Mouse (Mus musculus) bone marrow, adult 2 months (tissue): ENCODE data around the gene Nme7. TPM values are rescaled to one million over a fixed set of nuclear protein-coding genes. Genes with fewer than 3 reads are reported as not detected.

Experiments
- H3K27ac ChIP-seq: fragments of 200-500 bp; 2 replicates; pipeline ENCODE4 v1.5.1; 2012; ENCODE audit warnings: low read depth, mild to moderate bottlenecking, control low read depth, inconsistent platforms, low read length; ENCODE audit not compliant: control insufficient read depth, poor library complexity, insufficient read depth
- H3K4me1 ChIP-seq: fragments of 200-500 bp; 2 replicates; pipeline ENCODE4 v1.6.1; 2011; ENCODE audit warnings: low read length; ENCODE audit not compliant: control insufficient read depth, insufficient read depth
- H3K4me3 ChIP-seq: fragments of 200-500 bp; replicated peaks from 2 replicates; pipeline ENCODE3; 2011; ENCODE audit warnings: mild to moderate bottlenecking, low read depth, low read length, control low read depth; ENCODE audit not compliant: control insufficient read depth
- CTCF ChIP-seq: fragments of 200-500 bp; IDR thresholded peaks from 2 replicates; pipeline ENCODE4 v1.5.1; 2011; ENCODE audit warnings: low read length, control low read depth; ENCODE audit not compliant: control insufficient read depth, insufficient read depth
- POLR2A ChIP-seq: fragments of 200-500 bp; IDR thresholded peaks from 2 replicates; pipeline ENCODE4 v1.6.1; 2011; ENCODE audit warnings: low read depth, mild to moderate bottlenecking, control low read depth, low read length, borderline replicate concordance; ENCODE audit not compliant: control insufficient read depth
- WGBS: fragments of 180-500 bp; shearing (Covaris S2); methylation state at CpG from one replicate; pipeline ENCODE4 v1.1.7; 2018; 5-methylcytosine and 5-hydroxymethylcytosine counted together
- polyA plus RNA-seq: library from polyadenylated mRNA; stranded (reverse); fragments of >200 nt; gene quantifications from 2 replicates; pipeline ENCODE4 v1.2.4, GENCODE M21; 2011; ENCODE audit warnings: low replicate concordance; ENCODE audit not compliant: missing spikeins, insufficient read depth, insufficient read length

Gene Nme7
- polyA plus RNA-seq, 1 experiment = 16.5 TPM

DNA sequence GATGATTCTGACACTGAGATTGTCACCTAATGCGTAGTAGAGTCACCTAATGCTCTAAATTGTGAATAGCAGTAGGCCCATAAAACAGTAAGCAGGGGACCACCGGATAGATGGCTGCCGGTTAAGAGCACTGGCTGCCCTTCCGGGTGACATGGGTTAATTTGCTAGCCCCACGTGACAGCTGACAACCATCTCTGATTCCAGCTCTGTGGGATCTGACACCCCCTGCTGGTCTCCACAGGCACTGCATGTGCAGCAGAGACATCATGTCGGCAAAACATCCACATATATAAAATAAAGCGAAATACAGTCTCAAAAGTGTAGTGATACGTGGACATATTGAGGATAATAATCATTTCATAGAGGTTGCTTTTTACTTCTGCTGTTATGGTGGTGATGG is 11.3 kb downstream of the Nme7 start:
- WGBS = 85% methylated on average over 8 of the region's 8 CpGs
- Histone ChIP-seq H3K4me1 (no peaks in the 10 kb centered on the region; the same call in 1 of the 2 replicates), H3K4me3 (no peak overlapping the region), H3K27ac (no peak overlapping the region)
- TF ChIP-seq POLR2A (no peak), CTCF (peak; percentile 72)

DNA sequence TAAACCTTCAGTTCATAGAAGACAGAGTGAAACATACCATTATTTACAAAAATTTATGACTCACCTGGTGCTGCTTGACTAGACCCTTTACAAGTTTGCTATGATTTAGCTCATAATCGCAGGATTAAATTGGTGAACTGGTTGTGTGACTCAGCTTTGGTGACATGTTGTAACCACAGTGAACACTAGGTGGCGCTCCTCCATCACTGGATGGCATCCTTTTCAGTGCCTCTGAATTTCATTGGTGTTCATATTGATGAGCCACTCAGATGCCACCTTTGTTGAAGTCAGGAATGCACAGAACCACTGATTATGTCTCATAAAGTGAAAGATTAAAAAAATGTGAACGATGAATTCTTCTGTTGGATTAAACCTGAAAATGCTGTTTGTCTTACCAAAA is 12.8 kb downstream of the Nme7 start:
- H3K4me3 ChIP-seq = no peak overlapping the region
- TF ChIP-seq POLR2A (no peak), CTCF (peak; percentile 67)
- no peaks in the 10 kb centered on the region; the same call in 1 of the 2 replicates for H3K4me1 ChIP-seq
- 15% methylated on average over 3 of the region's 3 CpGs for WGBS
- H3K27ac ChIP-seq = no peak overlapping the region

GRCm38 (mm10) chr1:164317261-164317660 is 13.3 kb downstream of the Nme7 start:
- Histone ChIP-seq H3K27ac (no peak overlapping the region), H3K4me3 (no peak overlapping the region), H3K4me1 (no peaks in the 10 kb centered on the region; the same call in 1 of the 2 replicates)
- no peak for TF ChIP-seq CTCF
- TF ChIP-seq POLR2A = no peak
- 80% methylated on average over 9 of the region's 9 CpGs for WGBS

DNA sequence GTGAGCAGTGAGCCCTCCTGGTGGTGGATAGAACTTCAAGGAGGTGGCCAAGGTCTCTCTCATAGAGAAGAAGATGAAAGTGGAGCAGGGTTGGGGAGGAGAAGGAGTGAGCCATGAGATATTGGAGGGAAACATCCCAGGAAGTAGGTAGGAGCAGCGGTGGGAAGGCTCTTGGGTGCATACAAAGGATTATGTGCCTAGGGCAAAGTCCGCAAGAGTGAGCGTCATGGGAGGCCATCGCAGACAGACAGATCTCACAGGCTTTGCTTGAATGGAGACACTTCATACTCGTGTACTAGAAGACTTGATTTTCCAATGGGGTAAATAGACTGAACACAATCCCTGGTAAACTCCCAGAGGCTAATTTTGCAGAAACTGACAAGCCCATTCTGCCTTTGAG is 14.6 kb downstream of the Nme7 start:
- 93% methylated on average over 5 of the region's 5 CpGs for WGBS
- no peak overlapping the region for H3K27ac ChIP-seq
- H3K4me3 ChIP-seq = no peak overlapping the region
- no peaks in the 10 kb centered on the region; the same call in 1 of the 2 replicates for H3K4me1 ChIP-seq
- TF ChIP-seq CTCF (no peak), POLR2A (no peak)

- 72% methylated on average over 14 of the region's 14 CpGs for WGBS
- no peak overlapping the region for H3K4me3 ChIP-seq
- no peak for TF ChIP-seq POLR2A
- no peak for TF ChIP-seq CTCF
- no peaks in the 10 kb centered on the region; the same call in 1 of the 2 replicates for H3K4me1 ChIP-seq
- no peak overlapping the region for H3K27ac ChIP-seq
These were observed 15.7 kb downstream of the Nme7 start for GRCm38 (mm10) chr1:164319542-164320140.

DNA sequence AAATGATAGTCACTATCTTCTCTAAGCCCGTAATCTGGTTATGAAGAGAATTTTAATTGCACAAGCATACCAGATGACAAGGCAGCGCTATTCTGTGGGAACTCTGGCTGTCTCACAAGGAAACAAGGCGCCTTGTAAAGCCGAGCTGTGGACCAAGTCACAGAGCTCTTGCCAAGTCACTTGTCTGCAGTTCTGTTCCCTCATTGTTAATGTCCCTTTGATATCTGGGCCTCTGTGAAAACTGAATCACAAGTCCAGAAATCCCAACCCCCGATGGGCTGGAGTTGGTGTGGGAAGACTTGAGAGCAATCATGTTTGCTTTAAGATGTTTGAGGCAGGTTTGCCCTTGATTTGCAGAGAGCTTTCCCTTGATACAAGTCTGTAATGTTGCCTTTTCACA is 16.8 kb downstream of the Nme7 start:
- WGBS = 85% methylated on average over 5 of the region's 5 CpGs
- TF ChIP-seq CTCF (no peak), POLR2A (no peak)
- Histone ChIP-seq H3K27ac (no peak overlapping the region), H3K4me3 (no peak overlapping the region), H3K4me1 (no peaks in the 10 kb centered on the region; the same call in 1 of the 2 replicates)

DNA sequence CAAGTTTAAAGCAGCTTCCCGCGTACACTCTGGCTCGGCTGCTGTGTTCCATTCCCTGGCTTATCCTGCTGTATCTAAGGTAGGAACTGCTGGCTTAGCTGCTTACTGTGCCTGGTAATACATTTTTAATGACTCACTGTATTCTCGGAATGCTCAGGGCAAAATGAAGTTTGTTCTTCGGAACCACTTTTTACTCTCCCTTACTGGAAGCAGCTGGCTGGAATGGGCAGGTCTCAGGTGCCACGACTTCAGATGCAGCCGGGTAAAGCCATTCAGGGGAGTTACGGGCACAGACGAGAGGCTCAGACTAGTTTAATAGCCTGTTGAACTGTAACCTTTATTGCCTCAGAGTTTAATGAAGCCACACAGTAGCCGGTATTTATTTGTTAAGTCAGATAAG is 17.5 kb downstream of the Nme7 start:
- Histone ChIP-seq H3K4me3 (no peak overlapping the region), H3K4me1 (no peaks in the 10 kb centered on the region; the same call in 1 of the 2 replicates), H3K27ac (no peak overlapping the region)
- 87% methylated on average over 10 of the region's 10 CpGs for WGBS
- TF ChIP-seq CTCF (no peak), POLR2A (no peak)

DNA sequence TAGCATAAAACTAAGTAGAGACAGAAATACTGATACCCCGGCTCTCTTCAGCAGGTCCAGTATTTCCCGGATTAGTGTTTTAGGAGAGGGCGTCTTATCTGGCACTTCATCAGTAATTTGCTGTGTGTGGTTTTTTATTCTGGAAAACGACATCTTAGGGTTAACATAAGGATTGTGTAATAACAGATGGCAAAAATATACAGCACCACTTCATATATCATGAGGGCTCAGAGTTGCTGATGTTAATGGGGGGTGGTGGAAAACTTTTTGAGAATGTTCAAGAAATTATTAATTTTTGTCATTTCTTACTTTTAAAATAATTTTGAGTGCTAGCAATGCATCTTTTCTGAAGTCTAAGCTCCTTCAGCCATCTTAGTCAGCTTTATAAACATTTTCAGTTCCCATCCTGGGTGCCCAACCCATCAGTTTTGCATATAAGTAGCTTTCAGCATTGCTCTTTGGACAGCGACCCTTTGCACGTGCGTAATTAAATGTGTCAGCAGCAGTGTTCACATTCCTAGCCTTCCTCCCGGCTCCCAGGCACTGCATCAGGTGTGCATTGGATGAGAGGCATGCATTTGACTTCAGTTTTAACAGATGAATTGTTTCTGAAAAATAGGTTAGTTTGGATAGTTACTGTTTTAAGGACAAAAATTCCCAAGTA is 19.2 kb downstream of the Nme7 start:
- no peaks in the 10 kb centered on the region; the same call in none of the 2 replicates for H3K4me1 ChIP-seq
- no peak overlapping the region for H3K4me3 ChIP-seq
- no peak for TF ChIP-seq CTCF
- no peak for TF ChIP-seq POLR2A
- 80% methylated on average over 8 of the region's 8 CpGs for WGBS
- no peak overlapping the region for H3K27ac ChIP-seq

- 88% methylated on average over 4 of the region's 4 CpGs for WGBS
- H3K27ac ChIP-seq = no peak overlapping the region
- H3K4me3 ChIP-seq = no peak overlapping the region
- no peaks in the 10 kb centered on the region; the same call in none of the 2 replicates for H3K4me1 ChIP-seq
- TF ChIP-seq CTCF = no peak
- TF ChIP-seq POLR2A = no peak
These were observed 20.3 kb downstream of the Nme7 start for GRCm38 (mm10) chr1:164324221-164324620.
